In genomic region chr8:104041522-104041921, GRCm38 (mm10) we compare ENCODE assay signal across 23 mouse cellular contexts. TPM values are rescaled to one million over a fixed set of nuclear protein-coding genes. Genes with fewer than 3 reads are reported as not detected.
DNase-seq lines count a peak whose midpoint lies in the region; ATAC-seq and TF ChIP-seq lines count a peak whose summit lies in the region.
"Had no signal": no experiment of that assay in that cellular context is flagged by ENCODE, and none has a peak within 500 bp of the region (broad histone marks: within the 10 kb centered on the region; RNA-seq: fewer than 3 reads in every experiment).

No protein-coding gene starts in this region.

- H3K27me3 ChIP-seq in forebrain, postnatal 0 days (ENCODE audit: insufficient read depth, low read length) = no peaks in the 10 kb centered on the region
- H3K27me3 ChIP-seq in forebrain, embryonic 14.5 days (replicated peaks; ENCODE audit: control insufficient read depth, insufficient read depth, low read length) = no peaks in the 10 kb centered on the region
- H3K27me3 ChIP-seq: embryonic facial prominence, embryonic 15.5 days; forebrain, embryonic 15.5 days; heart, embryonic 15.5 days; hindbrain, embryonic 13.5 days had no signal

- no peak for TF ChIP-seq CTCF in forebrain, postnatal 0 days (IDR thresholded peaks at IDR 0.05; ENCODE audit: low read depth)

- H3K4me3 ChIP-seq in forebrain, postnatal 0 days (ENCODE audit: low read depth, low read length) = no peak overlapping the region
- no peak overlapping the region for H3K4me3 ChIP-seq in forebrain, embryonic 14.5 days (ENCODE audit: low read depth, low read length)
- H3K4me3 ChIP-seq: embryonic facial prominence, embryonic 15.5 days; erythroblast, embryonic 14.5 days; forebrain, embryonic 10.5 days; forebrain, embryonic 15.5 days; heart, adult 2 months; heart, embryonic 15.5 days; hindbrain, embryonic 13.5 days had no signal

- no peak for ATAC-seq in forebrain, postnatal 0 days
- ATAC-seq in forebrain, embryonic 14.5 days = no peak
- ATAC-seq: forebrain, embryonic 15.5 days; intestine, postnatal 0 days; Patski had no signal

- WGBS in forebrain, postnatal 0 days = 54% methylated on average over 5 of the region's 5 CpGs
- WGBS in forebrain, embryonic 14.5 days = 59% methylated on average over 5 of the region's 5 CpGs

- no peak overlapping the region for H3K27ac ChIP-seq in forebrain, postnatal 0 days (ENCODE audit: low read depth, low read length)
- H3K27ac ChIP-seq in forebrain, embryonic 14.5 days (ENCODE audit: low read depth, low read length) = no peak overlapping the region
- H3K27ac ChIP-seq: forebrain, embryonic 10.5 days; forebrain, embryonic 15.5 days; heart, adult 2 months; heart, embryonic 15.5 days; hindbrain, embryonic 13.5 days had no signal

- no peaks in the 10 kb centered on the region for H3K36me3 ChIP-seq in forebrain, postnatal 0 days (ENCODE audit: insufficient read depth)
- H3K36me3 ChIP-seq in forebrain, embryonic 14.5 days (ENCODE audit: control insufficient read depth, insufficient read depth, low read length) = no peaks in the 10 kb centered on the region
- H3K36me3 ChIP-seq: embryonic facial prominence, embryonic 15.5 days; forebrain, embryonic 10.5 days; forebrain, embryonic 15.5 days; heart, embryonic 15.5 days; hindbrain, embryonic 13.5 days had no signal

- H3K9ac ChIP-seq in forebrain, postnatal 0 days = no peak overlapping the region
- H3K9ac ChIP-seq in forebrain, embryonic 14.5 days (ENCODE audit: low read length) = no peak overlapping the region
- H3K9ac ChIP-seq: embryonic facial prominence, embryonic 15.5 days; forebrain, embryonic 15.5 days; heart, embryonic 15.5 days; hindbrain, embryonic 13.5 days had no signal

- no peaks in the 10 kb centered on the region for H3K9me3 ChIP-seq in forebrain, postnatal 0 days (ENCODE audit: low read length)
- H3K9me3 ChIP-seq in forebrain, embryonic 14.5 days (replicated peaks; ENCODE audit: control insufficient read depth, low read length) = no peaks in the 10 kb centered on the region
- H3K9me3 ChIP-seq: embryonic facial prominence, embryonic 15.5 days; forebrain, embryonic 15.5 days; heart, embryonic 15.5 days had no signal

- no peaks in the 10 kb centered on the region for H3K4me1 ChIP-seq in forebrain, postnatal 0 days (ENCODE audit: insufficient read depth)
- H3K4me1 ChIP-seq in forebrain, embryonic 14.5 days (ENCODE audit: control insufficient read depth, insufficient read depth, low read length) = 0 out of 2 replicates have a peak, but pooled peaks cover 2% of the 10 kb centered on the region

- DNase-seq in thymus, postnatal 14 days = peak; percentile 39
- DNase-seq in thymus, postnatal 10 days (ENCODE audit: low spot score in 2 of 2) = no peak
- DNase-seq in T-cell, adult 2 months (ENCODE audit: low spot score) = peak; percentile 24
- peak; percentile 41 for DNase-seq in naive thymus-derived CD4-positive, alpha-beta T cell, adult 2 months (ENCODE audit: low read depth)
- no peak for DNase-seq in forebrain, postnatal 0 days
- DNase-seq in forebrain, embryonic 14.5 days (ENCODE audit: low spot score) = no peak
- DNase-seq in adrenal gland, postnatal 25 days = no peak
- DNase-seq: adrenal gland, adult 8-10 months; cerebellum, adult 11-12 months; cerebellum, adult 9-10 months; cerebellum, postnatal 36 days; gastrocnemius, postnatal 10 days; heart, adult 2 months; heart, postnatal 14 days had no signal

- no peak overlapping the region for H3K4me2 ChIP-seq in forebrain, postnatal 0 days (ENCODE audit: low read depth)
- no peak overlapping the region for H3K4me2 ChIP-seq in forebrain, embryonic 14.5 days (ENCODE audit: low read length)
- H3K4me2 ChIP-seq: forebrain, embryonic 15.5 days; hindbrain, embryonic 13.5 days had no signal

RNA-seq across cellular contexts. Expression of gene Cdh5, which starts 59.9 kb away (rescaled TPM):
- 10.9 and 18.1 TPM in 2 replicates for total RNA-seq in forebrain, postnatal 0 days (2014; rRNA removed)
- polyA plus RNA-seq in forebrain, postnatal 0 days (2015; fragmentation: Nextera tagmentation; extraction: Ambion mirVana) = 8.1 and 8.4 TPM in 2 replicates
- polyA plus RNA-seq in forebrain, embryonic 14.5 days (2014; fragmentation: Nextera tagmentation; extraction: Ambion mirVana) = 13.6 and 13.7 TPM in 2 replicates
- total RNA-seq in adrenal gland, postnatal 25 days (2021) = 50.0 and 59.8 TPM in 2 replicates
- total RNA-seq: hematopoietic stem cell, adult 5-6 weeks had no signal
- polyA plus RNA-seq: Patski had no signal

Comparison
In these comparisons a context has a peak if more than half of its experiments do, and no peak if none do; other contexts are left out.
1. DNase-seq: peak in thymus, postnatal 14 days (single experiment), T-cell, adult 2 months (single experiment) and naive thymus-derived CD4-positive, alpha-beta T cell, adult 2 months (single experiment); none in thymus, postnatal 10 days (0 of 2), forebrain, postnatal 0 days (single experiment), forebrain, embryonic 14.5 days (single experiment) and adrenal gland, postnatal 25 days (single experiment).